Mouse (Mus musculus) right cerebral cortex, adult 18-20 months (tissue): Measurements from ENCODE around the gene Olfr1224-ps1.
"Not testable (repeated sequence)": the region's sequence is repeated elsewhere in the genome, so short reads cannot be mapped to it uniquely, and the experiment has no call there.

ENCODE experiments used
- DNase-seq: peaks from one replicate; pipeline ENCODE4 v3.0.0; 2022; ENCODE audit warnings: mixed read lengths

Gene Olfr1224-ps1

GRCm38 (mm10) chr2:89163991-89164390 is at the start of gene Olfr1224-ps1:
TSS of gene Olfr1224-ps1 (minus strand) at chr2:89164091.
- not testable (repeated sequence) for DNase-seq

GRCm38 (mm10) chr2:89199948-89200347 is 36.1 kb upstream of the Olfr1224-ps1 start, which contains the start of gene Olfr1226:
TSS of gene Olfr1226 (minus strand) at chr2:89200048.
- DNase-seq = no peak

DNA sequence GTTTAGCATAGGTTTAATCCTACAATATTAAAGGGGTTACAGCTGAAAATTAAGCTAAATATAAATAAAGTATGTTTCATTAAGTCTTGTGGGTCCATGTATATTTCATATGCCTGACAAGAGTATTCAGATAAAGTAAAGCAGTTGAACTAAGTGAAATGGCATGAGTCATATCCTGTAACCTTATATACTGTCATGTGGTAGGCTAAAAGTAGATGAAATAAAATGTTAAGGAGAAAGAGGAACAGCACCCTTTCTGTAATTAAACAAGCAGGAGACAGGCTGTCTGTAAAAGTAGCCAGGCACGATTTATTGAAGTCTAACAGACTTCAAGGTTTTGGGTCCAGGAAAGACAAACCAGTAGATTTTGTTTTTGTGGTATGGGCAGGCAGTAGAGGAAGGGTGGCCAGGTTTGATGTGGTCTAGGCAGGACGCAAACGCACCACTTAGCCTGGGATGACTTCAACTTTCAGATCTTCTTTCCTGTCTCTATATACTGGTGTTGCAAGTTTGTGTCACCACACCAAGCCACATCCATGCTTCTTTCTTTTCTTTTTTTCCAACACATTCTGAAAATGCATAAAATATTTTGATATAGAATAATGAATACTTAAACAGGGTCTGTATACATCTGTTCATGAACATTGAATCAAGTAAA is 32.6 kb upstream of the Olfr1224-ps1 start:
- DNase-seq = no peak

DNA sequence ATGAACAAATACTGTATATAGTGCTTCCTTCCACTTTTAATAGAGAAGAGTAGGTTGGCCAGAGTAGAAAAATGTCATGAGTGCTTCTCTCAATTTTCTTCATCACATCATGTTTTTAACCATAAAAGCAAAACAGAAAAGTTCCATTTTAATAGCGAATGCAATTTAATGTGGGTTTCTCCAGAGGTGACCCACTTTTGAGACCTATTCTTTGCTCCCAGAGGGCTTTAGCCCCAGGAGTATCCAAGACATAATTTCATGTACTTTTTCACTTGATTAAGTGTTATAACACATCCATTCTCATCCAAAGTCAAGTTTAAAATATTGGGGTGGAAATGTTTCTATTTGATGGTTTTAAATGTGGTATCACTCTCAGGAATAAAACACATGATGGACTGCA is 10.7 kb upstream of the Olfr1224-ps1 start, which contains the start of gene Olfr1225:
Gene Olfr1225 (minus strand): TSS at position 101 of the 400 bp plus-strand sequence.
- no peak for DNase-seq

- DNase-seq = not testable (repeated sequence)
Measured at GRCm38 (mm10) chr2:89164711-89165110, 820 bp upstream of the Olfr1224-ps1 start.

DNA sequence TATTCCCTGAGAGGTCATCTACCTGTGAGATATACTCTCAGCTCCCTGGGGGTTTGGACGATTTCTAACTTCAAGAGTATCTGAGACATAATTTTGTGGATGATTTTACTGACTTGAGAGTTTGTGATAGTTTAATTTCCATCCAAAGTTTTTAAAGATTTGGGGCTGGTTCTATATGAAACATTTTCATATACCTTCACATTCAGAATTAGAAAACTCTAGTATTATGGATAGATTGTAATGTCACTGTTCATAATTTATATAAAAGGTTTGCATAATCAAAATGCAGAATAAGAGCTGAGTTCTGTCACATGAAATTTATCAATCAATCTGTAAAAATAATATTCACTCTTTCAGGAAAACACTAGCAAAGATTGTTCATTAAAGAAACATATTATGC is 12.4 kb downstream of the Olfr1224-ps1 start, which contains the start of gene Olfr1223:
Gene Olfr1223 (minus strand): TSS at position 101 of the 400 bp plus-strand sequence.
- no peak for DNase-seq

- DNase-seq = no peak
Measured at GRCm38 (mm10) chr2:89132954-89133353, 30.9 kb downstream of the Olfr1224-ps1 start, which contains the start of gene Olfr1222. TSS of gene Olfr1222 (minus strand) at chr2:89133054.

DNA sequence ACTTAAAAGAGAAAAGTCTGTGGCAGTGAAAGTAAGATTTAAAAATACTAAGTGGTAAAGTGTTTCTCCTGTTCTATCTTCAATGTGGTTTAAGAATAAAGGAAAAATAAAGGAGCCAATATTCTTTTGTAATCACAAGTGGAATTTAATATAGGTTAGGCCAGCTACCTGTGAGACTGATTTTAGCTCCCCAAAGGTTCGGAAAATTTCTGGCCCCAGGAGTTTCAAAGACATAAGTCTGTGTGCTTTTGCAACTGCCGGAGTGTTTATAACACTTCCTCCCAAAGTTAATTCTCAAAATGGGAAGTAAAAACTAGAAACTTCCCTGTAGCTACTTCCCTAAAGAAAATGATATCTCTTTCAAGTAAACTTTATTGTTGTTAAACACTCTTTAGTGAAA is 46.7 kb downstream of the Olfr1224-ps1 start, which contains the start of gene Olfr1221:
Gene Olfr1221 (minus strand): TSS at position 101 of the 400 bp plus-strand sequence.
- no peak for DNase-seq

- no peak for DNase-seq
Measured at GRCm38 (mm10) chr2:89106735-89107134, 57.2 kb downstream of the Olfr1224-ps1 start, which contains the start of gene Olfr1220. TSS of gene Olfr1220 (minus strand) at chr2:89106835.

GRCm38 (mm10) chr2:89105651-89106050 is 58.2 kb downstream of the Olfr1224-ps1 start:
- no peak for DNase-seq
